Mouse (Mus musculus): ENCODE measurements around the gene Neurog1.

Neurog1 gene

DNA sequence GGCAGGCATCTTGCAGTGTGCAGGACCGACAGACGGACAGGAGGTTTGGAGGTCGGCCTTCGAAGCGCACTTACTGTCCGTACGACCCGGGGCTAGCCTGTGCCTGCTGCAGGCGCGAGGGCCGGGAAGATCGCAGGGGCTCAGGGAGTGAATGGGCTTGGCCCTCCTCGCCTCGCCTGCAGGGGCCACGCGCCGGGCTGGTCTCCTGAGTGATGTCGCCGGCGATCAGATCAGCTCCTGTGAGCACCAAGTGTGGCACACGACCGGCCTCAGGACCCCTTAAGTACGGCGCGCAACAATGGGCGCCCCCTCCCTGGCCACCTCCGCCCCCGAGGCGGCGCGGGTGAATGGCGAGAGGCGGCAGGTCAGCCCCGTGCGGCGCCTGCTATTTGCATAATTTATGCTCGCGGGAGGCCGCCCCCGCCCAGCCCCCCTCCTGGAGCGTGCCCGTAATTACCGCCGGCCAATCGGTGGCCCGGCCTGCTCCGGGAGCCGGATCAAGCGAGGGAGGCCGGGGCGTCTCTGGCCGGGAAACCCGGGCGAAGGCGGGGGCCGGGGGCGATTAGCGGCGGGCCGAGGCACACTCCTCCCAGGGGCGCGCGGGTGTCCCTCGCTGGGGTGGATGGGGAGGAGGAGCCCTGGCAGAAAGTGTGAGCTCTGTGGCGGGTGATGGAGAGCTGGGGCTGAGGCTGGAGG, at the start of gene Neurog1:
Neurog1 (minus strand) TSS at position 240 of the 696 bp plus-strand sequence.
- no peak for DNase-seq (ENCODE audit: low spot score)

DNA sequence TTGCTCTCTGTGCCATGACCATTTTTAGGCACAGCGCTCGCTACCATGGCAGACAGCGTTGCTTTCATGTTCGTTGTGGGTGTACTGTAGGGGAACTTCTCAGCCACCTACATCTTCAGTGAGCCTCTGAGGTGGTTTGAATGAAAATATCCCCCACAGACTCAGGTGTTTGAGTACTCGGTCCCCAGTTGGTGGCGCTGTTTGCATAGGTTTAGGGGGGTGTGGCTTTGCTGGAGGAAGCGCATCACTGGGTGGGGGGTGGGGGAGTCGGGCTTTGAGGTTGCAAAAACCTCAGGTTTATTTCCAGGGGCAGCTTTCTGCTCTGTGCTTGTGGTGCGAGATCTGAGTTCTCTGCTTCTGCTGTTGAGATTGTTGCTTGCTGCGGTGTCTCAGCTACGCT, 47.4 kb upstream of the Neurog1 start:
- no peak for DNase-seq (ENCODE audit: low spot score)

DNA sequence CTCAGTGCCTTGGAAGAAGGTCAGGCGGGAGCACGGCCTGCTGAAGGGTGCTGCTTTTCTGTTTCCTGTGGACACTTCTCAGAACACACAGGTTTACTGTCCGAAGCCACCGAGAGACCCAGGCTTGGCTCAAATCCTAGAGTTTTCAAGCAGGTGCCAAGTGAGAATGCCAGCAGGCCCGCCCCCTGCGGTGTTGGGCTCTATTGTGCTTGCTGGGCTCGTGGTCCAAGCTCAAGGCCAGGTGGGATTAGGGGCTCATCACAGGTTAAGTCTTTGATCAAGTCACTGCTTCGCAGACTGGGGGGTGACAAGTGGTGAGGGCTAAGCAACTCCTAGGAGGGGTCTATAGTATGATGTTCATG, 44.7 kb upstream of the Neurog1 start:
- no peak for DNase-seq (ENCODE audit: low spot score)

DNA sequence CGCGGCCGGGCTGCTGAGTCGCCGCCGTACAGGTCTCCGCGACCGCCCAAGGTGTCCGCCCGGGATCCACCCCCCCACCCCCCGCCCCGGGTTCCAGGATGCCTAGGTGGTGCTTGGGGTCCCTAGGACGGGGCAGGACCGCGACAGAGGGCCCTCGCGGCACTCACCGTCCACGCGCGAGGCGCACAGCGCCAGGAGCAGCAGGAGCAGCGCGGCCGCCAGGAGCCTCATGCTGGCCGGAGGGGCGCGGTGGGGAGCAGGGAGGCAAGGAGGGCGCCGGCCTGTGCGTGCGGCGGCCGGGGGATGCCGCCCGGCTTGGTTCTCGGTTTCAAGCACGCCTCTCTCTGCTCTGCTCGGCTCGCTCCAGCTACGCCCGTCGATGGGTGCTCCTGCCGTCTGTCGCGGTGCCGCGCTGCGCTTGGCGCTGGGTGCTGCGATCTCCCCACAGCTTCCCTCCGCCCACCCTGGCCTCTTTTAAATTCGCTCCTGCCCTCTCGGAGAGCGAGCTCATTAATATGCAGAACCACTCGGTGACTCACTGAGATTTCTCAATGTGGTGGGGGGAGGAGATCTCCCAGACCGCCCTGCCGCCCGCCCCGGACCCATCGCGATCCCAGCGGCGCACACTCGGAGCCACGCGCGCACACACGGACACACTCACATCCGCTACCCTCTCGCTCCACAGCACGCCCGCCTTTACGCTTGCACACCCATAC, 44.1 kb upstream of the Neurog1 start, which contains the start of gene Cxcl14:
Cxcl14 (minus strand) TSS at position 609 of the 716 bp plus-strand sequence.
- DNase-seq (ENCODE audit: low spot score): peak; percentile 63

DNA sequence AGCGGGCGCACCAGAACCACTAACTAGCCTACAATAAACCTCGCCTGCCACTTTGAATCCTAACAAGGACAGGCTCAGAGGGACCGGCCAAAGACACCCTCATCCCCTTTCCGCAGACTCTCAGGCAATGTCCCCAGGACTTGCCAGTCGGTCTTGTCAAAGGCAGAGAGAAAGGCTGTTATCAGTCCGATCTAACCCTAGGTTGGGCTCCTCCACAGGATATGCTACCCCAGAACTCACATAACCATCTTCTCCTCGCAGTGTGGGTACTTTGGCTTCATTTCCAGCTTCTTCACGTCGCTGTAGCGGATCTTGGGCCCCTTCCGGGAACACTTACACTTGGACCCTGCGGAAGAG, 43.6 kb upstream of the Neurog1 start:
- DNase-seq (ENCODE audit: low spot score): no peak

DNA sequence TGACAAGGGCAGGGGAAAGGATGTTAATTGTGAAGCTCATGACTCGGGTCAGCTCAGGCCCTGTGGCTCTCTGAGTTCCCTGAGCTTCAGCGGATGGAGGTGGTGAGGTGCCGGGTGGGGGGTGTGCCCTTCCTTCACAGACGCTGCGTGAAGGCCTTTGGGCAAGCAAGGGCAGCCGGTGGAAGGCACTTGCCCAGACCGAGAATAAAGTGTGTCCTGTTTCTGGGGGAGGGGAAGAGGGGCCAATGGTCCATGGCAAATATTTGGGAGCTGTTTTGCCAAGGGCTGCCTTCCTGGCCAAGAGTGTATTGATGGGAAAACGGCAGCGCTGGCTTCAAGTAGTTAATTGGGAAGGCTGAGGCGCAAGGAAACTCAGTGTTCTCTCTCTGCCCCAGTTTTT, 42.9 kb upstream of the Neurog1 start:
- no peak for DNase-seq (ENCODE audit: low spot score)

DNA sequence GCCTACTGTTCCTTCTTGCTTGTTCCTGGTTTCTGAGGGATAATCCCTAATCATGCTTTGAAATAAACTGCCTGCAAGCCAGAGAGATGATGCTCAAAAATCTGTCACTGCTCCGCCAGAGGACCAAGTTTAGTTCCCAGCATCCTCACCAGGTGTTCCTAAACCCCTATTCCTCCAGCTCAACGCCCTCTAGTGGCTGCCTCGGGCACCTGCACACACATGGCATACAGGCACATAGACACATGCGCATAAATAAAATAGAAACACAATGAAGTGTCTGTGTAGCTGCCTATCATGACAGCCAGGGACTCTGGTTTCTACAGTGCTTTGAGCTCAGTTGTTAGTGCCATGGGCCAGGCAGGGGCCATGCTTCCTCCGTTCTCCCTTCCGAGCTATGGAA, 38.0 kb upstream of the Neurog1 start:
- DNase-seq (ENCODE audit: low spot score): no peak

DNA sequence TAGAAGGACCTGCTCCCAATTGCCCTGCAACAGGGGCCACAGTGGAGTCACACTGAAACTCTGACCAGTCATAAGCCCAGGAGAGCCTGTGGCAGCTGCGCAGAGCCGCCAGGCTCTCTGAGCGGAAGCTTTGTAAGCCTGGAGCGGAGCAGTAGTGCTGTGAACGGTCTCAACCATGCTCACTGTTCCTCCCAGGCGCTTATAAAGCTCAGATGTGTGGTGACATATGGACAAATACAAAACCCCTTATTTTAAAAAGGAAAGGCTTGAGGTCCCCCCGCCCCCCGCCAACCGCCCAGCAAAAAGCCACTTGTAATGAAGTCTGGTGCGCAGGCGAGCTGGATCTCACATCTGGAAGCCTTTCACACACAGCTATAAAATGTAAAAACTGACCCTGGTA, 37.3 kb upstream of the Neurog1 start:
- no peak for DNase-seq (ENCODE audit: low spot score)

DNA sequence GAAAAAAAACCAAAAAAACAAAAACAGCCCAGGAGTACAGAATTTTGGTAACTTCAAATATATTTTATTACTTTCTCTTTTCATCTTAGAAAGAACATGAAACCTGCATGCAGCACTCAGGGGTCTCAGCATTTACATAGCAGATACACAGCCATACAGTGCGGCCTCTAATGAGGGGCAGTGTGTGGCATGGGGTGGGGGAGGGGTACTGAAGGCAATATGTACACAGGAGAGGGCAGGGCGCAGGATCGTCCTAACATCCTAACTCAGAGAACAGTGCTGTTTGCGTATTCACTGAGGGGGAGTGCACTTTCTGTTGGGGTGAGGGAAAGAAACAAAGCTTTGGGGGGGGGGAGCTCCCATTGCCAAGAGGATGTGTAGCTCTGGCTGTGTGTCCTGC, 36.6 kb upstream of the Neurog1 start:
- DNase-seq (ENCODE audit: low spot score): no peak

DNA sequence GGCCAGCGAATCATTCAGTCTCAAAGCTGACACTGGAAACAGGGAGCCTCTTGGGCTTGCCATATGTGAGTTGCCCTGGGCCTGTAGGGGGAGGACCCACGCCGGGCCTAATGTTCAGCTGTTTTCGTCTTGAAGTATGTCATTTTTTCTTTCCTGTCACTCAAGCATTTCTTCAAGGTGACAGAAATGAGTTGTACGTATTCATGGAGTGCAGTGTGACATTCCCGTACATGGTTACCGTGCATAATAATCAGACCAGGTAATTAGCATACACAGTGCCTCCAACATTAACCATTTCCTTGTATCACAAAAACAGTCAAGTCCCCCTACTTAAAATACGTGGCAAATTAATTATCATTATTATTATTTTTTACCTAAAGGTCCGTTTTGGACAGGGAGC, 35.1 kb upstream of the Neurog1 start:
- DNase-seq (ENCODE audit: low spot score): no peak

DNA sequence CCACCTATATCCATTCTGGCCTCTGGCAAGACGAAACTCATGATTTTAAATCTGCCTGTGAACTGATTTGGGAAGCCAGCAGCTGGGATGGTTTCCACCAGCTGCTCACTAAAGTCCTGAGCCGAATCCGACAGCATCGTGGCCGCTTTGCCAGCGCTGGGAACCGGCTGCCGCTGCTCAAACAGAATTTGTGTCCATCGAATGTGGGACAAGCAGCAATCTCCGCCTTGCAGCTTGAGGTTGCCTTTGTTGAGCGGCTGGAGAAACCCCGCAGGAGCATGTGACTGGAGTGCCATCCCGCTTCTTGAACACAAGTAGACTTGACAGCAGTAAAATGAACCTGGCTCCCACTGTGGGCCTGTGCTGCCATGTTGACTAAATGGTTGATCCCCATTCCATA, 31.4 kb upstream of the Neurog1 start:
- DNase-seq (ENCODE audit: low spot score): no peak

DNA sequence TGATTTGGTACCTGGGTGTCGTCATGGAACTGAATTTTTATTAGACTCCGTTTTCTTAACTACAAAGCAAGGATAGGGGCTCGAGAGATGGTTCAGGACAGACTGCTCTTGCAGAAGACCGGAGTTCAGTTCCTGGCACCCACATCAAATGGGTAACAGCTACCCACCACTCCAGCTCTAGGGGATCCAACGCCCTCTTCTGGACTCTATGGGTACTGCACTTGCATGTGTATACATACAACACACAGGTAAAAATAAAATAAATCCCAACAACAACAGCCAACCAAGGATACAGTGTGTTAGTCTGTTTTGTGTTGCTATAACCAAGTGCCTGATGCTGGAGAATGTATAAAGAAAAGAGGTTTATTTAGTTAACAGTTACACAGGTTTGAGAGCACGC, 28.4 kb upstream of the Neurog1 start:
- no peak for DNase-seq (ENCODE audit: low spot score)

DNA sequence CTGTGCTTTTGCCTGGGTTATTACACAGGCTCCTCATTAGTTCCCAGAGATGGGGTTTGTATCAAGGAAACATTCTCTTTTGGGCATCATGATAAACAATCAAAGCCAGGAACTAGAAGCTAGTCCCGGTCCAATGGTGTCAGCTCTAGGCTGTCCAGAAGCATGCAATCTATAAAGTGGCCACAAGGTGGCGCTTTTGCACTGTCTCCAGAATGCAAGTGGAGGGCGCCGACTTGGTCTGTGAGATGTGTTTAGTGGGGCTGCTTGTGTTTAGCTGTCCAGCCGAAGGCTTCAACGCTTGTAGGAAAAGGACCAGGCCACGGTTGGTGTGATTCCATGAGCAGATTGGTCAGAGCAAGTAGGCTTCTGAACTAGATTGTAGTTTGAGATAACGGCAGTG, 27.5 kb upstream of the Neurog1 start:
- DNase-seq (ENCODE audit: low spot score): peak; percentile 85

DNA sequence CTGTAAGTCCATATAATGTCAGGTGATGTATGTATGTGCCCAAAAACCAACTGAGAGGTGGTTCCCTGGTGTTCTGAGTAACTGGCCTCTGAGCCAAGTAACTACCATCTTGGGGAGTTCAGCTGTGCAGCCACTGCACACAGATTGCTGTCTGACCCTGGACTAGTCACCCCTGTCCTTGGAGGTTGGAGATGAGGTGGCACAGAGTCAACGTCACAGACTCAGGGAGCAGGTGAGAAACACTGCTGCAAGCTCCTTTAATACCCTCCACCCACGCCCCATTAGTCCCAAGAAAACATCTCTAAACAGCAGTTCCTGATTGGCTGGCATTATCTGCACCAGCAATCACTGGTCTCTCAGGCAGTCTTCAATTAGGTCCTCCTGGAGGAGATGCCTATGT, 23.2 kb upstream of the Neurog1 start:
- no peak for DNase-seq (ENCODE audit: low spot score)

DNA sequence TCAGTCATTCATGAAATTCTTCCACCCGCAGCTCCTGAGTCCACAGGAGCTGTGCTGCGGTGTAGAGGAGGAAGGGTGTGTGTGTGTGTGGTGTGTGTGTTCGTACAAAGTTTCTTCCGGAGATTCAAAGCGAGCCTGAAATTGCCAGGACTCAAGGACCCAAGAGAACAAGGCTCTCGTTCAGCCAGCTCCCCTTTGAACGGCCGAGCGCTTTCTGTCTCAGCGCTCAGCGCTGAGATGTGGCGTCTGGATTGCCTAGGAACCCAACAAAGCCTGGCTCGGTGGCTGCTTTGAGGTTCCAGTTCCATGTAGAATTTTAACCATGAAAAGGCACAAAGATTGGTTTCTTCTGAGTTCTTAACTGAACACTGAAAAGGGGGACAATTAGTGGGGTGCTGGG, 18.2 kb upstream of the Neurog1 start:
- DNase-seq (ENCODE audit: low spot score): no peak

DNA sequence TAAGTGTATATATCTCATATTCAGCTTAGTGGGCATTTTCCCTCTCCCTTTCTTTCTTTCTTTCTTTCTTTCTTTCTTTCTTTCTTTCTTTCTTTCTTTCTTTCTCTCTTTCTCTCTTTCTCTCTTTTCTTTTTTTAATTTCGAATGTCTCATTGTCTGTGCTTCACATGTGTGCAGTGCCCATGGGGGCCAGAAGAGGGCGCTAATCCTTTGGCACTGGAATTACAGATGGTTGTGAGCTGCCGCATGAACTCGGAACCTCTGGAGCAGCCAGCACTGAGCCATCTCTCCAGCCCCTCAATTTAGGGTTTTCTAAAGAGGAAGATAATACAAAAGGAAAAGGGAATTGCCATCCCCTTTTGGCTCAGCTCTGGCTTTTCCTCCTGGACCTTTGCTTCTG, 15.4 kb upstream of the Neurog1 start:
- no peak for DNase-seq (ENCODE audit: low spot score)

DNA sequence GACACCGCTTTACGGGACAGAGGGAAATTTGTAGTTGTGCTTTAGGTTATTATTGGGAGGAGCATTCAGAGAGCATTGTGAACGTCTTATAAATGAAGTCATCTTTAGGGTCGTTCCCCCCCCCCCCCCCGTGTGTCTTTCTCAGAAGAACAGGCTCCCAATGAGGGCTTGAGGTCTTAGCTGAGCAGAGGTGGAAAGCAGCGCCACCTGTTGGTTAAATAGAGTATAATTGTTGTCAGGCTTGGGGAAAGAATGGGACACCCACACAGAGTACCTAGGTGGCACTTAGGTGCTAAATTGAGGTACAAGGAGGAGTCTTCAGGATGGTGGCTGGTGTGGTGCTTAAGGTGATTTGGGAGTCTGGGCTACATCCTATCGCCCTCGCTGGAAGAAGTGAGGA, 14.5 kb upstream of the Neurog1 start:
- DNase-seq (ENCODE audit: low spot score): peak; percentile 17

DNA sequence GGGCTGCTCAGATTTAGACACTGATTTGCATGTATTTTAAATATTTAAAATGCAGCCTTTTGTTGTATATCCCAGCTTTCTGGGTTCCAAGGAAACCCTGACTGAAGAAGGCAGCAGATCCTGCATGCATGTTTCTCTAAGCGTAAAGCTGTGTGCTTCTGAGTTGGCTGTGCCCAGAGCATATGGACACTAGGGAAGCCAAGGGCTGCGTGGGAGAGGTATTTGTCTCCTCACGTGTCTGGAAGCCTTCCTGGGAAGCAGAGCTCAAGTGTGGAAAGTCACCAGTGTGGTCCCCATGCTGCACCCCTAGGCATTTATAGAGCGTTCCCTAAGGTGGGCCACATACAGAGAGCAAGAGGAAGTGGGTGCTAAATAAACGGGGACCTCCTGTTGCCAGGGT, 13.7 kb upstream of the Neurog1 start:
- DNase-seq (ENCODE audit: low spot score): no peak

DNA sequence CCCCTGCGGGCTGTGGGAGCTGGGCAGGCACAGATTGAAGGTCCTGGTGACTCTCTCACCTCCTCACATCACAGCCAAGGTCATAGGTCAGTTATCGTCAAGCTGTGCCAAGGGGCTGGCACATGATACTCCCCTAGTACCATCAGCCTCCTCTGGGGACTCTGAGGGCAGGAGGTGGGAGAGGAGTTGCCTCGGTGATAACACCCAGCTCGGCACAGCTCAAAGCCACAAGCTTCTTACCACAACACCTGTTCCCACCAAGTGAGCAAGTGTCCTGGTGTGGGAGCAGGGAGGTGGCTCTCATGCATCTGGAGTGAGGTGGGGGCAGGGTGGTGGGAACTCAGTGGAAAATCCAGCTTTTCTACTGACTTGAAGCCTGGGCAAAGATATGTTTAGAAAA, 10.3 kb upstream of the Neurog1 start:
- DNase-seq (ENCODE audit: low spot score): no peak

DNA sequence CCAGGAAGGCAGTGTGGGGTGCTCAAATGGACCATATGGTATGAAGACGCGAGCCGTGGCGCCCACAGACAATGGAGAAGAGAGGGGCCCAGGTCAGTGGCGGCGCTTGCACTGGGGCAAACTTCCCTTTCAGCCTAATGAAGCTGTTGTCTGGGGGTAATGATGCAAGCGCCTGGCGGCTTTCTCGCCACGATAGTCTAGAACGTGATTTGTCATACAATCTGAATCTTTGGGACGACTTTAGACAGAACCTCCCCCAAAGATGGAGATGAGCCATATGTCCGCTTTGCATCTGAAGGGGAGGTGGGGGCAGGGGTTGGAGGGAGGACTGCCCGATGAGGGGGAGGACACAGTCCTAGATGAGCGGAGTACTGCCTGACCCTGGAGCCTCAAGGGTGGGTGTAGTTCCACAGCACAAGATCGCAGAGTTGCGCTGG, 8.4 kb upstream of the Neurog1 start:
- no peak for DNase-seq (ENCODE audit: low spot score)

DNA sequence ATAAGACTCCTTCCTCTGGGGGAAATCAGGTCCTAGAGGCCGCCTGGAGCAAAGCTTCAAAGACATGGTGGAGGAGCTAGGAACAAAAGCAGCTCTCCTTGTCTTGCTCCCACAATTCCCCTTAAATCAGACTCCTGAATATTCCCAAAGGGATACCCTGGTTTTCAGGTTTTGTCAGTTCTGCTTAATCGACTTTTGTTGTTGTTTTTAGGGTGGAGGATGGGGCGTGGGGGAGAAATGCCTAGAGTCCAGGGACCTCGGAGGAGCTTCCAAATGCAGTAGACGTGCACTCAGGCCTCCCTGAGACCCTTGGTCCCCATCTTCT, 7.9 kb upstream of the Neurog1 start:
- no peak for DNase-seq (ENCODE audit: low spot score)

DNA sequence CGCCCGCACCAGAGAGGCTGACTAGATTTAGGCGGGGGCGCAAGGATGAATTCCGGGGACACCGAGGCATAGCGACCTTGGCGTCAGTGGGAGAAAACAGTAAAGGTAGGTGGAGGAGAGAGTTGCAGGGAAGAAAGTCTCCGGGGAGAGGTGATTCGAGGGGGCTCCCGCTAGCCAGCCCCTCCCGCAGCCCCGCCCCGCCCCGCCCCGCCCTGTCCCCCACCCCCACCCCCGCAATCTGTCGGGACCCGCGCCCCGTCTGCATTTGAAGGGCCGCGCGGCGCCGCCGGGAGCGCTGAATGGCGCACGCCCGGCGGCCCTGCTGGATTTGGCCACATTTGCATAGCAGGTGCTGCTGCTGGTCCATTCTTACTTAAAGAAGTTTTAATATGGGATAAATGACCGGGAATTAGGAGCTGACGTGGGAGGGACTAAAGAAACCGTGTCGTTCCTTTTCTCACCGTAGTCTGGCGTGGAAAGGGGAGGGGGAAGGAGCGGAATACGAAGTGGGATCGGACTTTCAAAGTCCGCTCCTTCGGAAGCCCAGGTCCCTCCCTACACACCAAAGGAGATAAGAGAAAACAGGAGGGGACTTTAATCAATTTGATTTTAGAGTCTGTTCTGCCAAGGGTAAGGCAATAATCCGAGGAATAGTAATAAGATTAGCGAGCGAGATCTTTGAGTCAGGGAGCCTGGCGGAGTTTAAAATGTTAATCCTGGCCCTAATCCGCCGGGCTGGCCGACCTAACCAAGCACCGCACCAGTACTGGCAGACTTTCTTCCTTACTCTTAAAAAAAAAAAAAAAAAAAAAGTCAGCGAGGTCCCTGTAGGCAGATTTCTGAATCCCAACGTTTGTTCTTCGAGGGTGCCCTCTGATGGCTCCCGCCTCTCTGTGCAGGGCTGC, 7.3 kb upstream of the Neurog1 start:
- no peak for DNase-seq (ENCODE audit: low spot score)

Measured in urinary bladder, postnatal 14 days (tissue).